ENCODE assay signal across 17 mouse cellular contexts in genomic region chr4:85273452-85273851, GRCm38 (mm10).
DNase-seq lines count a peak whose midpoint lies in the region; ATAC-seq and TF ChIP-seq lines count a peak whose summit lies in the region.
"Had no signal": no experiment of that assay in that cellular context is flagged by ENCODE, and none has a peak within 500 bp of the region (broad histone marks: within the 10 kb centered on the region; RNA-seq: fewer than 3 reads in every experiment).

No protein-coding gene starts in this region.

- ATAC-seq in frontal cortex, adult (ENCODE audit: low TSS enrichment): peak; percentile 62
- 0 out of 2 replicates have a peak, but pooled peaks have one; percentile 21 for ATAC-seq in neural tube, embryonic 15.5 days (ENCODE audit: low FRiP score)
- ATAC-seq in megakaryocyte-erythroid progenitor cell, adult 5-6 weeks (replicated peaks; ENCODE audit: low FRiP score, low TSS enrichment, poor library complexity, severe bottlenecking): no peak

- no peak for DNase-seq in frontal cortex, postnatal 36 days (ENCODE audit: low spot score in 2 of 2)
- no peak for DNase-seq in left cerebral cortex, adult 2 months (ENCODE audit: extremely low spot score in 1 of 2, low spot score in 2 of 2)
- DNase-seq in left cerebral cortex, adult 8-10 months (ENCODE audit: low spot score in 2 of 2): no peak
- DNase-seq: cerebellum, adult 9-11 months; gastrocnemius, postnatal 36 days; heart, postnatal 4 days; liver; lung, postnatal 14 days; spleen, adult 18-20 months had no signal

- no peak overlapping the region for H3K9ac ChIP-seq in neural tube, embryonic 15.5 days (replicated peaks)
- H3K9ac ChIP-seq: embryonic facial prominence, embryonic 12.5 days; forebrain, embryonic 13.5 days; heart, embryonic 15.5 days had no signal

- 75% methylated on average over 3 of the region's 3 CpGs for WGBS in neural tube, embryonic 15.5 days

- H3K9me3 ChIP-seq in neural tube, embryonic 15.5 days (replicated peaks): no peaks in the 10 kb centered on the region
- H3K9me3 ChIP-seq: embryonic facial prominence, embryonic 12.5 days; forebrain, embryonic 13.5 days; heart, embryonic 15.5 days had no signal

- intact Hi-C loops in left cerebral cortex, adult 2 months (cut with DNase I): loop anchor here (5.0 kb wide), 1 partner anchor 111 kb away; no protein-coding TSS in a partner anchor

- no peak overlapping the region for H3K4me2 ChIP-seq in neural tube, embryonic 15.5 days
- H3K4me2 ChIP-seq: embryonic facial prominence, embryonic 12.5 days; forebrain, embryonic 13.5 days; heart, embryonic 15.5 days had no signal

- no peak overlapping the region for H3K4me3 ChIP-seq in left cerebral cortex, adult 2 months
- H3K4me3 ChIP-seq in cortical plate, adult 2 months (ENCODE audit: insufficient read depth, low read length): no peak overlapping the region
- H3K4me3 ChIP-seq in neural tube, embryonic 15.5 days (replicated peaks): no peak overlapping the region
- H3K4me3 ChIP-seq: embryonic facial prominence, embryonic 12.5 days; erythroblast, embryonic 14.5 days; forebrain, embryonic 13.5 days; heart, embryonic 15.5 days had no signal

- H3K36me3 ChIP-seq in neural tube, embryonic 15.5 days: no peaks in the 10 kb centered on the region
- H3K36me3 ChIP-seq: embryonic facial prominence, embryonic 12.5 days; heart, embryonic 15.5 days had no signal

- H3K4me1 ChIP-seq in cortical plate, adult 2 months (ENCODE audit: control insufficient read depth, insufficient read depth, low read length): peaks cover 10% of the 10 kb centered on the region
- 0 out of 2 replicates have a peak, but pooled peaks cover 11% of the 10 kb centered on the region for H3K4me1 ChIP-seq in neural tube, embryonic 15.5 days
- H3K4me1 ChIP-seq: embryonic facial prominence, embryonic 12.5 days; heart, embryonic 15.5 days had no signal

- peak overlapping the region; percentile 59; the same call in 1 of the 2 replicates for H3K27ac ChIP-seq in left cerebral cortex, adult 2 months
- H3K27ac ChIP-seq in cortical plate, adult 2 months (ENCODE audit: insufficient read depth, low read length): peak overlapping the region; percentile 42
- no peak overlapping the region for H3K27ac ChIP-seq in neural tube, embryonic 15.5 days (replicated peaks)
- H3K27ac ChIP-seq: embryonic facial prominence, embryonic 12.5 days; forebrain, embryonic 13.5 days; heart, embryonic 15.5 days had no signal

- TF ChIP-seq POLR2A in cortical plate, adult 2 months (IDR thresholded peaks at IDR 0.05; ENCODE audit: extremely low read depth, insufficient read depth, low read length): no peak

- H3K27me3 ChIP-seq in neural tube, embryonic 15.5 days (replicated peaks): no peaks in the 10 kb centered on the region
- H3K27me3 ChIP-seq: embryonic facial prominence, embryonic 12.5 days; forebrain, embryonic 13.5 days; heart, embryonic 15.5 days had no signal

- peak; percentile 27 for TF ChIP-seq CTCF in left cerebral cortex, adult 2 months (IDR thresholded peaks at IDR 0.05)
- peak; percentile 34; the same call in 1 of the 2 replicates for TF ChIP-seq CTCF in cortical plate, adult 2 months (IDR thresholded peaks at IDR 0.05; ENCODE audit: extremely low read depth, insufficient read depth, low read length)
